Mouse (Mus musculus) kidney, embryonic 15.5 days (tissue): Measurements from ENCODE around the gene Plekha4. TPM values are rescaled to one million over a fixed set of nuclear protein-coding genes. Genes with fewer than 3 reads are reported as not detected.

Source experiments
- polyA plus RNA-seq: library from polyadenylated mRNA; unstranded; fragments of >200 nt; fragmentation: Nextera tagmentation; extraction: Ambion mirVana; gene quantifications from 2 replicates; pipeline ENCODE4 v1.2.1, GENCODE M21; 2015

Gene Plekha4
- polyA plus RNA-seq, 1 experiment from 2014 or later, result 4.5 TPM

Other genes with a start within 250 kb of the Plekha4 start
- not detected in 2 replicates for gene Slc6a21, start 248.8 kb upstream of the Plekha4 start, polyA plus RNA-seq
- 17.4 and 19.0 TPM in 2 replicates for gene Trpm4, start 192.6 kb upstream of the Plekha4 start, polyA plus RNA-seq
- gene Hrc, start 191.0 kb upstream of the Plekha4 start, polyA plus RNA-seq, result 2.1 and 2.5 TPM in 2 replicates
- gene Ppfia3, start 159.3 kb upstream of the Plekha4 start, polyA plus RNA-seq, result 6.7 and 7.5 TPM in 2 replicates
- 0.41 and 0.96 TPM in 2 replicates for gene Lin7b, start 155.7 kb upstream of the Plekha4 start, polyA plus RNA-seq
- gene Snrnp70, start 130.6 kb upstream of the Plekha4 start, polyA plus RNA-seq, result 225 and 242 TPM in 2 replicates
- not detected in 2 replicates for gene Kcna7, start 120.7 kb upstream of the Plekha4 start, polyA plus RNA-seq
- 1.1 and 1.4 TPM in 2 replicates for gene Ntf5, start 112.6 kb upstream of the Plekha4 start, polyA plus RNA-seq
- gene Lhb, start 105.5 kb upstream of the Plekha4 start, polyA plus RNA-seq, result not detected in 2 replicates
- 37.6 and 40.8 TPM in 2 replicates for gene Gys1, start 91.5 kb upstream of the Plekha4 start, polyA plus RNA-seq
- 165 and 167 TPM in 2 replicates for gene Ruvbl2, start 88.2 kb upstream of the Plekha4 start, polyA plus RNA-seq
- 4,509 and 4,690 TPM in 2 replicates for gene Ftl1, start 66.4 kb upstream of the Plekha4 start, polyA plus RNA-seq
- 184 and 195 TPM in 2 replicates for gene Bax, start 59.4 kb upstream of the Plekha4 start, polyA plus RNA-seq
- 1.0 and 1.1 TPM in 2 replicates for gene Tulp2, start 44.5 kb upstream of the Plekha4 start, polyA plus RNA-seq
- gene Gm45808, start 39.5 kb upstream of the Plekha4 start, polyA plus RNA-seq, result not detected in 2 replicates
- 3.3 and 3.5 TPM in 2 replicates for gene Dhdh, start 37.5 kb upstream of the Plekha4 start, polyA plus RNA-seq
- gene Nucb1, start 15.9 kb upstream of the Plekha4 start, polyA plus RNA-seq, result 221 and 252 TPM in 2 replicates
- 18.6 and 24.7 TPM in 2 replicates for gene Ppp1r15a, start 62 bp upstream of the Plekha4 start, polyA plus RNA-seq
- gene Hsd17b14, start 28.6 kb downstream of the Plekha4 start, polyA plus RNA-seq, result 11.8 and 14.8 TPM in 2 replicates
- 75.4 and 78.5 TPM in 2 replicates for gene Bcat2, start 43.8 kb downstream of the Plekha4 start, polyA plus RNA-seq
- 0.32 TPM in 1 of 2 replicates, not detected in the other for gene Fgf21, start 89.2 kb downstream of the Plekha4 start, polyA plus RNA-seq
- 0.06 and 0.21 TPM in 2 replicates for gene Fut1, start 91.0 kb downstream of the Plekha4 start, polyA plus RNA-seq
- gene Izumo1, start 95.5 kb downstream of the Plekha4 start, polyA plus RNA-seq, result 0.14 and 0.17 TPM in 2 replicates
- 16.1 and 18.0 TPM in 2 replicates for gene Rasip1, start 101.2 kb downstream of the Plekha4 start, polyA plus RNA-seq
- 7.5 and 9.0 TPM in 2 replicates for gene Mamstr, start 113.6 kb downstream of the Plekha4 start, polyA plus RNA-seq
- 0.42 and 3.7 TPM in 2 replicates for gene Fut2, start 140.1 kb downstream of the Plekha4 start, polyA plus RNA-seq
- 0.21 and 0.24 TPM in 2 replicates for gene Ntn5, start 157.7 kb downstream of the Plekha4 start, polyA plus RNA-seq
- 0.19 and 0.29 TPM in 2 replicates for gene Sec1, start 168.1 kb downstream of the Plekha4 start, polyA plus RNA-seq
- gene Car11, start 173.5 kb downstream of the Plekha4 start, polyA plus RNA-seq, result 8.6 and 8.8 TPM in 2 replicates
- 3.7 and 4.7 TPM in 2 replicates for gene Dbp, start 178.8 kb downstream of the Plekha4 start, polyA plus RNA-seq
- 1,132 and 1,166 TPM in 2 replicates for gene Rpl18, start 189.1 kb downstream of the Plekha4 start, polyA plus RNA-seq
- gene Sphk2, start 191.7 kb downstream of the Plekha4 start, polyA plus RNA-seq, result 28.1 and 33.7 TPM in 2 replicates
- 1.4 and 2.5 TPM in 2 replicates for gene Fam83e, start 194.9 kb downstream of the Plekha4 start, polyA plus RNA-seq
- gene Spaca4, start 199.5 kb downstream of the Plekha4 start, polyA plus RNA-seq, result not detected in 2 replicates